Mouse (Mus musculus) spleen, postnatal 14 days (tissue): ENCODE results near the gene Zfhx3.

Source experiments
- DNase-seq, 2 experiments: peaks; one replicate each; pipeline ENCODE4 v3.0.0; 2021 to 2022; ENCODE audit warnings: low spot score in 2 of 2

Gene Zfhx3

GRCm38 (mm10) chr8:108537686-108538551 lies 595.5 kb downstream of the Zfhx3 start:
- no peak for DNase-seq

- DNase-seq = no peak
Measured at GRCm38 (mm10) chr8:108538929-108539555, 596.6 kb downstream of the Zfhx3 start.

- no peak for DNase-seq
Measured at GRCm38 (mm10) chr8:108552518-108552917, 610.1 kb downstream of the Zfhx3 start.

- no peak for DNase-seq
Measured at GRCm38 (mm10) chr8:108553808-108554577, 611.5 kb downstream of the Zfhx3 start.

- no peak for DNase-seq
Measured at GRCm38 (mm10) chr8:108554578-108555245, 612.3 kb downstream of the Zfhx3 start.

- DNase-seq = no peak
Measured at GRCm38 (mm10) chr8:108563420-108563819, 621.0 kb downstream of the Zfhx3 start.

GRCm38 (mm10) chr8:108563934-108564564 lies 621.6 kb downstream of the Zfhx3 start:
- DNase-seq = no peak

GRCm38 (mm10) chr8:108566035-108566434 lies 623.6 kb downstream of the Zfhx3 start:
- no peak for DNase-seq

- DNase-seq = no peak
Measured at GRCm38 (mm10) chr8:108573295-108574017, 631.0 kb downstream of the Zfhx3 start.

- DNase-seq = peak in 1 of 2 experiments; percentile 41
Measured at GRCm38 (mm10) chr8:108574101-108574500, 631.7 kb downstream of the Zfhx3 start.

- no peak for DNase-seq
Measured at GRCm38 (mm10) chr8:108577571-108577970, 635.1 kb downstream of the Zfhx3 start.

GRCm38 (mm10) chr8:108578388-108578787 lies 635.9 kb downstream of the Zfhx3 start:
- no peak for DNase-seq

GRCm38 (mm10) chr8:108579808-108580207 lies 637.4 kb downstream of the Zfhx3 start:
- no peak for DNase-seq

- DNase-seq = no peak
Measured at GRCm38 (mm10) chr8:108580364-108580763, 637.9 kb downstream of the Zfhx3 start.

GRCm38 (mm10) chr8:108581557-108581956 lies 639.1 kb downstream of the Zfhx3 start:
- DNase-seq = no peak

- DNase-seq = no peak
Measured at GRCm38 (mm10) chr8:108582251-108582650, 639.8 kb downstream of the Zfhx3 start.

- no peak for DNase-seq
Measured at GRCm38 (mm10) chr8:108583261-108583660, 640.8 kb downstream of the Zfhx3 start.

- no peak for DNase-seq
Measured at GRCm38 (mm10) chr8:108583867-108584661, 641.6 kb downstream of the Zfhx3 start.

GRCm38 (mm10) chr8:108584662-108584978 lies 642.2 kb downstream of the Zfhx3 start:
- DNase-seq = no peak

- no peak for DNase-seq
Measured at GRCm38 (mm10) chr8:108591037-108591436, 648.6 kb downstream of the Zfhx3 start.
